Mouse (Mus musculus): ENCODE measurements around the gene Dgki. TPM values are rescaled to one million over a fixed set of nuclear protein-coding genes. Genes with fewer than 3 reads are reported as not detected.

Dgki gene
- total RNA-seq, 2 experiments from 2014 or later, result 0.13 to 0.15 TPM

Other genes with a start within 250 kb of the Dgki start
- gene Creb3l2, start 142.0 kb upstream of the Dgki start, total RNA-seq (2021), result 1 to 10 TPM; 8.6 to 9.4 TPM
- gene Akr1d1, start 230.0 kb upstream of the Dgki start, total RNA-seq (2021), result not detected

Data from gastrocnemius, postnatal 36 days (tissue).